8 mouse cellular contexts compared by ENCODE assay signal in the genomic region with DNA sequence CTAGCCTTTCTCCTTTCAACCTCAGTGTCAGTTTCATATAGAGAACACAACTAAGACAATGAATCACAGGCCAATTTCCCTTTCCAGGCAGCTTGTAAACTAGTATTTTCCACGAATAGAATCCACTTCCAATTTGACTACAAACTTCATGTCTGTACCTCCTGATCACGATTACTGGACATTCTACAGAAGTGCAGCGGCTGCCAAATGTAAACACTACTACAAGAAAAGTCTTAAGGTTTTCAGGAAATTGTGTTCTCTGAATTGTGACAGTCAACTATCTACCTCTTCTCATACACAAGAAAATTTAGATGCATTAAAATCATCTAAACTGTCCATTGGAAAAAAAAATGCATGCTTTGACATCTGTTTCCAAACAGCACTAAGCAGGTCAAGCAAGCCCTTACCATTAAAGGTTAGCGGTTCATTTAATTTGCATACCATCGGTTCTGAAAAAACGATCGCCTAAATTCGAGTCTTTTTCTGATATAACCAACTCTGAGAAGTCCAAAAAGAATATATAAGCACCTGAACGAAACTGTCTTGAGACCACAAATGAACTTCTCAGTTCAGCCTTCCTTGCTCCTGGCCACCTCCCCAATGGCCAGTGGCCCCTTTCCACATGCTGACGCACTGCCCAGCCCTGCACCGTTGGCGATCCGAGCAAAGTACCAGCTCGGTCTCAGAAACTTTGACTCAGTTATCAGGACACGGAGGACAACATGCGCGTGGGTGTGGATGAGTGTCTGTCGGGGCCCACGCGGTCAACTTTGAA. TPM values are rescaled to one million over a fixed set of nuclear protein-coding genes. Genes with fewer than 3 reads are reported as not detected.
DNase-seq lines count a peak whose midpoint lies in the region; ATAC-seq lines count a peak whose summit lies in the region.

No protein-coding gene starts in this region.

- no peak overlapping the region for H3K27ac ChIP-seq in brown adipose tissue, adult 24 weeks (replicated peaks; ENCODE audit: low read depth, low read length)
- H3K27ac ChIP-seq in limb, embryonic 13.5 days, result no peak overlapping the region

- H3K27me3 ChIP-seq in limb, embryonic 13.5 days, result no peaks in the 10 kb centered on the region

- H3K36me3 ChIP-seq in limb, embryonic 13.5 days, result no peaks in the 10 kb centered on the region

- DNase-seq in right cerebral cortex, adult 2 months (ENCODE audit: low spot score in 2 of 2), result peak; percentile 31 to 34
- no peak for DNase-seq in right cerebral cortex, postnatal 25 days
- peak; percentile 29 for DNase-seq in naive thymus-derived CD4-positive, alpha-beta T cell, adult 2 months (ENCODE audit: low read depth)
- no peak for DNase-seq in c-Kit-positive CD71-positive TER-119-positive erythroid progenitor cells, embryonic 14.5 days (ENCODE audit: low spot score)
- no peak for DNase-seq in layer of hippocampus, postnatal 25 days (ENCODE audit: extremely low spot score in 1 of 2, low spot score in 1 of 2)

- peak; percentile 25 for ATAC-seq in granulocyte monocyte progenitor cell, adult 5-6 weeks (replicated peaks; ENCODE audit: poor library complexity, severe bottlenecking)
- ATAC-seq in limb, embryonic 13.5 days (ENCODE audit: low FRiP score, low read depth), result no peak; the same call in 1 of the 2 replicates

- H3K9me3 ChIP-seq in limb, embryonic 13.5 days, result no peaks in the 10 kb centered on the region

- H3K4me2 ChIP-seq in limb, embryonic 13.5 days (replicated peaks), result peak overlapping the region; percentile 97

- H3K9ac ChIP-seq in limb, embryonic 13.5 days, result peak overlapping the region; percentile 94

- WGBS in limb, embryonic 13.5 days, result 8% methylated on average over 20 of the region's 20 CpGs

- no peaks in the 10 kb centered on the region for H3K4me1 ChIP-seq in brown adipose tissue, adult 24 weeks (ENCODE audit: control insufficient read depth, insufficient read depth, insufficient read length, low read length)
- peaks cover 7% of the 10 kb centered on the region; the same call in 1 of the 2 replicates for H3K4me1 ChIP-seq in limb, embryonic 13.5 days

- H3K4me3 ChIP-seq in brown adipose tissue, adult 24 weeks (ENCODE audit: insufficient read depth, low read depth, low read length), result peak overlapping the region; percentile 90
- H3K4me3 ChIP-seq in limb, embryonic 13.5 days, result peak overlapping the region; percentile 88

RNA-seq across cellular contexts. Expression of gene Rabgap1l, which starts 1.4 kb away (rescaled TPM):
- polyA plus RNA-seq in brown adipose tissue, adult 24 weeks (2012; ENCODE audit: insufficient read depth, insufficient read length, missing spikeins), result 24.3 and 26.9 TPM in 2 replicates
- 98.4 and 99.1 TPM in 2 replicates for total RNA-seq in granulocyte monocyte progenitor cell, adult 5-6 weeks (2014; fragmentation: Nextera tagmentation)
- total RNA-seq in granulocyte monocyte progenitor cell, adult 5-6 weeks (2017), result 104 and 137 TPM in 2 replicates
- 18.7 and 19.6 TPM in 2 replicates for polyA plus RNA-seq in limb, embryonic 13.5 days (2015; fragmentation: Nextera tagmentation; extraction: Ambion mirVana)
- 100 to 1,000 TPM; 214 to 241 TPM for total RNA-seq in layer of hippocampus, postnatal 25 days (2021)

Comparison
In these comparisons a context has a peak if more than half of its experiments do, and no peak if none do; other contexts are left out.
1. DNase-seq: peak in right cerebral cortex, adult 2 months (2 of 2) and naive thymus-derived CD4-positive, alpha-beta T cell, adult 2 months (single experiment); none in right cerebral cortex, postnatal 25 days (single experiment), c-Kit-positive CD71-positive TER-119-positive erythroid progenitor cells, embryonic 14.5 days (single experiment) and layer of hippocampus, postnatal 25 days (0 of 2).